Mouse (Mus musculus) stomach, postnatal 0 days (tissue): ENCODE data around the gene Dcaf7.

ENCODE experiments used
- CTCF ChIP-seq: IDR thresholded peaks from 2 replicates; pipeline ENCODE4 v1.5.1; 2016; ENCODE audit warnings: antibody characterized with exemption, low read depth, mild to moderate bottlenecking, moderate library complexity
- EP300 ChIP-seq: optimal IDR thresholded peaks from 2 replicates; pipeline ENCODE3; 2016; ENCODE audit warnings: antibody characterized with exemption

- TF ChIP-seq CTCF: no peak
- TF ChIP-seq EP300: no peak
These were observed 23.0 kb upstream of the Dcaf7 start for GRCm38 (mm10) chr11:106013556-106014225.
